Mouse (Mus musculus): ENCODE measurements around the gene Nfya.

The Nfya gene

DNA sequence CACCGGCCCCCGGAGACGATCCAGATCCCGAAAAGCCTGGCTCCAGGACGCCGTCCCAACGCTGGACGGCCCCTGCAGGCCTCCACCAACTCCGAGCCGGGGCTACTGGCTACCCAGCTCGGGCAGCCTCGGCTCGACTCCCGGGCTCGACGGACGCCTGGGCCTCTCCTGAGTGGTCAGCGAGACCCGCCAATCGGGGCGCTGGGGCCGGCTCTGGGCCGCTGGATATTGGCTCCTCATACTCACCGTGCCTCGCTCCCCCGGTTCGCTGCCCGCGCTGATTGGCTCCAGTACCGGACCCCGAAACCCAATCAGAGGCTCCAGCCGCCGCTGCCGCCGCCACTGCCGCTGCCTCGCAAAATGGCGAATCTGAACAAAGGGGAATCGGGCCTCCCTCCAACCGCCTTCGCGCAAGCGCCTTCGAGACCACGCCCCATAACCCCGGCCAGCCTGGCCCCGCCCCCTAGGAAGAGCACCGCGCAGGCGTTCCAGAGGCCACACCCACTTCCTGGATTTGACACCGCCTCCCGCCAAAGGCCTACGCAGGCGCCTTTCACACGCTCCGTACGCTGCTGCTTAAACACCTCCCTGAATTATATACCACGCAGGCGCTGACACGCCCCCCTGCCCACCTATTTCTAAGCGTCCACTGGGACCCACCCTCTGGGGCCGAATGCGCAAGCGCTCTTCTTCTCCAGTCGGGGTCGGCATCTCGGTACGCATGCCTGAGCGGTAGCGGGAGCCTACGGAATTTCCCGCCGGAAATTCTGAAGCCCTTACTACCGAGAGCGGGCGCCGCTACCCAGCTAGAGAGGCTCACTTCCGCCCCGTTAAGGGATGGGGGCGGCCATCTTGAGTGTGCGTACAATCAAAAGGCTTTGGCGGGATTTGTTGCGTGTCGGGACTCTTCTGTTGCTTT, at the start of gene Nfya, which contains the start of gene Oard1:
Nfya (minus strand) TSS at position 527 of the 919 bp plus-strand sequence.
Oard1 (plus strand) TSS at position 635 of the 919 bp plus-strand sequence.
- peak; percentile 100 for DNase-seq

DNA sequence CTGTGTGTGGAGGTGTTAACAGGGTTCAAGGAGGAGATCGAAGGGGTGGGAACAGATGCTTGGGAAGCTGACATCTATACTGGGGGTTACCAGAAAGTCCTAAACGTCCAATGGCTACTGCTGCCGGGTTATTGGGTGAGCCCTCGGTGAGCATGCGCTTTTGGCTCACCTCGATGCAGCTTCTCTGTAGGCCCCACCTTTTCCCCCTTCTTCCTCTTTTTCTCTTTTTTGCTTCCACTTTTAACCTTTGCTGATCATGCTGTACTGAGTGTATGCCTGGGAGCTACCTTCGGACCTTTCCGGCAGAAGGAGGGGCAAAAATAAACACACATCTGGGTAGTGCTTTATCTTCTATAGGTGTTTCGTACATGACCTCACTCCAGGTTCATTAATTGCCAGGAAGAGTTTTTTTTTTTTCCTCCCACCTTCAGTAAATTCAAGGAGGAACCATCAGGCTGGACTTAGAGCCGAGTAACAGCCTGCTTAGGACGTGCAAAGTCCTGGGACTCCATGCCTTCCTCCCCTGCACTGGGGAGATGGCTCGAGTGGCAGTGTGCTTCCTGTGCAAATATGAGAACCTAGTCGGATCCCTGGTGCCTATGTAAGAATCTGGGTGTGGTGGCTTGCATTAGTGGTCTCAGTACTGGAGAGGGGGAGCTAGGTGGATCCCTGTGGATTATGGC, 48.4 kb upstream of the Nfya start:
- DNase-seq = no peak

DNA sequence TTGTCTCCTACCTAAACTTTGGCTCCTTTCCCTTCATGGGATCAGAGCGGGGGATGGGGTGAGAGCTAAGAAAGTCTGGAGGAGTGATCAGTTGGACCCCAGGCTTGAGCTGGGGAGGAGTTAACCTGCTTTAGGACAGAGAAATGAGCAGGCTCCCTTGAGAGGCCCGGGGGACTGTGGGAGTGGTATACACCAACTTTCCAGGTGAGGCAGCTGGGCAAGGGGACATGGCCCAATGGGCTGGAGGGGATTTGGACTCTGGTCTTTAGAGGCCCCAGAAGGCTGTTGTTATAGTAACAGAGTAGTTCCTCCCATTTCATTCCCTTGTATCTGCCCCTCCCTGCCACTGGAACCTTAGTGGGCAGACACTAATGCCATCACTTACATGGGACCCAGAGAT, 46.2 kb upstream of the Nfya start:
- peak; percentile 42 to 66 for DNase-seq

DNA sequence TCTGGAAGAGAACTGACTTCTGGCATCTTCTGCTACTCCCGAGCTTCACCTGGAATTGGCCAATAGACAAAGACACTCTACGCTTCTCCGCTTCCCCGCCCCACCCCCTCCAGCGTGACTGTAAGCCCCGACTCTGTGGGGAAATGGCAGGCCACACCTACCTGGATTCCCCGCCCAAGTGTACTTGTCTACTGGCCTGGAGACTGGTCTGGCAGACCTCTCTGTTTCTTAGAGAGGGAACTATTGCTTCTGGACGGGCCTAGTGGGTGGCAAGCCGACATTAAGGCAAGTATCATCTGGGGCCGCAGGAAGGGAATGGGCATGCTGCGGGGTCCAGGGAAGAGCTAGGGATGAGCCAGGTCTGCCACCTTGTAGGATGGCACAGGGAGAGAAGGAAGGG, 45.0 kb upstream of the Nfya start, which contains the start of gene Unc5cl:
Unc5cl (plus strand) TSS at position 214 of the 400 bp plus-strand sequence.
- peak; percentile 31 to 61 for DNase-seq

DNA sequence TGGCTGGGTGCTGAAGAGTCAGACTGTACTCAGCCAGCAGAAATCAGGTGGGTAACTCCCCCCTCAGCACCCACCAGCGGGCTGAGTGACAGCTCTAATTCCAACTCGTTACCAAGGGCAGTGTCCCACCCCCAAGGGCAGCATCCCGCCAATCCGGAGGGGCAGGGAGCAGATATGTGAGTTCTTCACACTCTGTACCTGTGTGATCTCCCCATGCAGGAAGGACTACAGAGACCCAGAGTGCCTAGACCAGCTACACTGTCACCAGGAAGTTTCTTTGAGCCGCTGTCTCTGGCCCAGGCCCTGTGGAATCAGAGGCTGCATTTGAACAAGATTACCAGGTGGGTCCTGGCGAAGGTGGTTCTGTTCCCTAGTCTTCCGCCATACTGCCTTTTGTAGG, 44.5 kb upstream of the Nfya start:
- DNase-seq = no peak

DNA sequence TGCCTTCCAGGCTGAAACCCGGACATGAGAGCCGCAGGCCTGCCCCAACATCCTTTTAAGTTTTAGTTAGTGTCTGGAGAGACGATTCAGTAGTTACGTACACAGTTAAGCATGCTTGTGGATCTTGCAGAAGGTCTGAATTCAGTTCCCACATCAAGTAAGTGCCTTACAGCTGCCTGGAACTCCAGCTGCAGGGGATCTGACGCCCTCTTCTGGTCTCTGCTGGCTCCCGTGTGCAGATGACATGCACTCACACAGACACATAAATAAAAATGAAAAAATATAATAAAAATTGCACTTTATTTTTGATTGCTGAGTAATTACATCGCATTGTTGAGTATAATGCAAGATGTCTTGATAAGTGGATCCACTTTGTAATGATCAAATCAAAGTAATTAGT, 43.8 kb upstream of the Nfya start:
- DNase-seq = no peak

DNA sequence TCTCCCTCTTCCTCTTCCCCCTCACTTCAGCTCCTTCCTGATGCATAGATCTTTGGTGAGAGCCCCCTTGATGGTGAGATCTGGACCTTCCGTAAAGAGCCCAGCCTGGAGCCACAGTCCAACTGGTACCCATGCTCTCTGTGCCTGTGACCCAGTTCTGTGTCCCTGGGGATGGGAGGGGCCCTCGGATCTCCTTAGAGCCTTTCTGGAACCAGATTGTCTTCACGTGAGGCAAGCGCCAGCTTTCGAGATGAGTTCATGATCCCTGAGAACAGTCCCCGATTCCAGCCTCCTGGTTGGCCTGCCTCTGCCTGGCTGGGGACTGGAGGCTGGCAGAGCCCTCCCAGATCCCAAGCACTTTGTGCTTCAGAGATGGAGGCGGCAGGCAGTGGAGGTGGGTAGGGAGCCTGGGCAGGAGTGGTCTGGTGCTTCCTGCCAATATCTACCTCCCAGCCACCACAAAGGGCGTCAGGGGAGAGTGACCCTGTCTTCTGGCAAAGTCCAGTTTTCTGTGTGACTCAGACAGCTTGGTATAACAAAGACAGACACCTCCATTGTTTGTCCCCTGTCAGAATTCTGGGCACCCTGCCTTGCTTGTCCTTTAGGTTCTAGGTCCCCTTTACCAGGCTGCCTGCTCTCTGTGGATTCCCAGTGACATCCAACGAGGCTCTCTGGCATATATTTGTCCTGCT, 42.2 kb upstream of the Nfya start:
- DNase-seq = peak in 1 of 2 experiments; percentile 33

DNA sequence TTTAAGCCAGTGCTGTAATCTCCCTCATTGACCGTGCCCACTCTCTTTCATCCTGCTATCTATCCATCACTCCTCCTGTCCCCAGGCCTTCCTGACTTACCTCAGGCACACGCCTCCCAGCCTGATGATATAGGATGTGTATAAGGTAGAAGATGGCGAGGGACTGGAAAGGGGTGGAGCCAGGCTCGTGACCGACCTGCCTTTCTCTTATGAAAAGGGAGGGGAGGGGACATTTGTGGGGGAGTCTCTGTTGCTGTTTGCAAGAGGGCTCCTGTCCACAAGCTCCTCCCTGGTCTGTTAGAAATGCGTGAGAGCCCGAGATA, 41.6 kb upstream of the Nfya start, which contains the start of gene Tspo2:
Tspo2 (minus strand) TSS at position 170 of the 323 bp plus-strand sequence.
- no peak for DNase-seq

DNA sequence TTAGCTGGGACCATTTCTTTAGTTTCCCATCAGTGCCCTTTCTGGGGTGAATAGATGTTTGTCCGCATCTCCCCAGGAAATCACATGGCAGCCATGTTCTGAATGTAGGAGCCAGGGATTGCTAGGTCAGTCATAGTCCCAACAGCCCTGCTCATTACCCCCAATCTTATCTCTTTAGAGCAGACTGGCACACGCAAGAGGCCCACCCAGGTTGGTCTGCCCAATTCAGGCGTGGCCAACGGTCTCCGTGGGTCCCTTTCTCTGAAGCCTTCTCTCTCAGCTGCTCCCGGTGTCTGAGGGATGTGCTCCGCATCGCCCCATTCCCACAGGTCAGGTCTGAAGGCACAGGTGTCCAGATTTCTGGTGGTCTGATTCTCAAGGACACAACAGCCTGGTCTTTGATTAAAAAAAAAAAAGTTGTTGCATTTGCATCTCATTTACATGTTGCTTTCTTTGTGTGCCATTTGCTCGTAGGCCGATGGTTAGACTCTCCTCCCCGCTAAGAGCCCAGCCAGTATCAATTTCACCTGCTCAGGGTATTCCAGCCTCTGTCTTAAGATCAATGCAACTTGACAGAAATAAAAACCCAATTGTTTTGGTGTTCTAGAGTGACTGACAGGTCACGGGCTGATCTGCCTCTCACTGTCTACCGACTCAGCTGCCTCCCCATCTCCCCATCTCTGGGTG, 41.1 kb upstream of the Nfya start:
- DNase-seq = no peak

DNA sequence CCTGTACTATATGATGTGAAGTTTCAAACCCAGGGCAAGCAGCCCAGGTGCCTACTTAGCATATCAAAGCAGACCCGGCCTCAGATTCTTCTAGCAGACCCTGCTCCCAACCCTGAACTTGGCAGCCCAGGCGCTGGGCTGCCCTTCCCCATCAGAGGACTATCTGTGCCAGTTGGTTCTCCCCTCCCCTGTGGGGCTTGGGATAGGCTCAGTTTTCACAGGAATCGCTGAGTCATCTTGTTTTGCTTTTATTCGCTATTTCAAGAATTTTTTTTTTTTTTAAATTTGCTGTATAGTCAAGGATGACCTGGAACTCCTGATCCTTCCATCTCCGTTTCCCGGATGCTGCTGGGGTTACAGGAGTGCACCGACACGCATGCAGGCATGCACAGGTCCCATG, 38.0 kb upstream of the Nfya start:
- no peak for DNase-seq

DNA sequence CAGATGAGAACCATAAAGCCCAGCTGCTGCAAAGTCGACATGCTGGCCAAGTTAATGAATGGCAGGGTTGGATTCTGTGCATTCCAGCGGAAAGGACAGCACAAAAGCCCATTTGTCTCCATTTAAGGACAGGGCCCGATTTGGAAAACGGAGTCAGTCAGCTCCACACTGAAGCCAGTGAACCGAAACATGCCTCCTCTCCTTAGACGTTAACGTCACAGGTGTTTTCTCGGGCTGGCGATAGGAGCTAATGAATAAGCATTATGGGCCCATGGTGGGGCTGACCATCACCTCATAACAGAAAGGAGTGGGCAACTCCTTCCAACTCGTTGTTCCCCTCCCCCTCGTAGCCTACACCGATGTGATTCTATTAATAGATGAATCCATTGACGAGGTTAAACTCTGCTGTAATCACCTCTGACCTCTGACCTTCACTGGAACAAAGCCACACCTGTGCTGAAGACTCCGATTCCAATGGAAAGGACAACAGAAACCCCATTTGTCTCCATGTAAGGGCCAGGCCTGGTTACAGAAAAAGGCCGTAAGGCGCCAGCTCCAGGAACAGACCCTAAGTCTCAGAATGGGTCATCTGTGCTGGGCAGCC, 33.9 kb upstream of the Nfya start:
- DNase-seq = peak in 1 of 2 experiments; percentile 55

DNA sequence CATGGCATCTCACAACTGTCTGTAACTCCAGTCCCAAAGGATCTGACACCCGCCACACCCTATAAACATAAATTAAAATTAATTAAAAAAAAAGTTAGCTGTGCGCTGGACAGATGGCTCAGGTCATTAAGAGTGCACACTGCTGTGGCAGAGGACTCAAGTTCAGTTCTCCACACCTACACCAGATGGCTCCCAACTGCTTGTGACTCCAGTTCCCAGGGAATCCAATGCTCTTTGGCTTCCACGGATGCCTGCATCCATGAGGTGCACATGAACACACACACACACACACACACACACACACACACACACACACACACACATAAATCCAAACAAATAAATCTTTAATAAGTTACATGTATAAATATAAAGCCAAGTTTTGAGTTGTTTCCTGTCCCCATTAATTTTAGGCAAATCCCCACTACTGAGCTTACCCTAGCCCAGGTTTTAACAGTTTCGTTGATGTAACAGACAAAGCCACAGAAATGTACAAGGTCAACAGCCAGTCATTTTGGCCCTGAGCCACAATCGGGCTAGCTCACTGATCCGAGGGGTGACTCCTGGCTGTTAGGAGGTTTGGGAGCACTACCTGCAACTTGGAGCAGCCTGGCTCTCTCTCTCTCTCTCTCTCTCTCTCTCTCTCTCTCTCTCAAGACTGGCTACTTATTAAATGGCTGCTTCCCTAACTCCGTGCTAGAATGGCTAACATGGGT, 33.2 kb upstream of the Nfya start:
- DNase-seq = peak; percentile 44 to 63

DNA sequence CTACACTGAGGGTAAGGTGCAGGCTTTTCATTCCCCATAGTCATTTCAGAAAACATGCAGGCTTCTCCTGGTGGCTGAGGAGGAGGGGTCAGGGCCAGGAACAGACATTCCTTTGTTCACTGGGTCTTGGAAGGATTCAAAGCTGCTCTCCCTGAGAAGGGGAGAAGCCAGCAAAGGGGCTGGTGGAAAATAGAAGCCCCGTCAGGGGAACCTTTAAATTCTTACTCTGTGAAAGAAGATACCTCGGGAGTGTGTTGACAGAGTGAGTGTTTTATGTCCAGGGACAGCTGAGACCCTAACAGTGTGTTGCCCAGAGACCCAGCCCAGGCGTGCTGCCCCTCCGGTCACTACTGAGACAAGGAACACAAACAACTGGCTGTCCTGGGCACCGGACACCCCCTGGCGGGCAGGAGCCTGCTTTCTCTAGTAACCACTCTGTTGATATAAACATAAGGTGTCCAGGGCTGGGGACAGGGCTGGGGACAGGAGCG, 27.8 kb upstream of the Nfya start:
- peak; percentile 70 to 83 for DNase-seq

DNA sequence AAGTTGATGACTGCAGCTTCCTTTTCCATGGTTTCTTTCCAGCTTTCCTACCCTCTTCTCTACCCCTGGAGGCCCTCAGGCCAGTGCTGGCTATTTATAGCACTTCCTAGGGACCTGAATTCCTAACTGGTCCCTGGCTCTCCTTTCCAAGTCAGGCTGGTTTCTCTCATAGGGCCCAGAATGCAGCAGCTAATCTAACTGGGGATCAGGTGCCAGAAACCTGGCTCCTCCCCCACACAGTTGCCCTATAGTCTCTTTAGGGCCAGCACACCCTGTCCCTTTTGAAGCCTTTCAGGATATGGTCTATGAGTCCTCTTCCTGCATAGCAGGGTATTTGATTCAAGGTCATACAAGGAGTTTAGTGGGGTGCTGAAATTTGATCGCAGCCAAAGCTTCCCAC, 26.8 kb upstream of the Nfya start:
- DNase-seq = no peak

DNA sequence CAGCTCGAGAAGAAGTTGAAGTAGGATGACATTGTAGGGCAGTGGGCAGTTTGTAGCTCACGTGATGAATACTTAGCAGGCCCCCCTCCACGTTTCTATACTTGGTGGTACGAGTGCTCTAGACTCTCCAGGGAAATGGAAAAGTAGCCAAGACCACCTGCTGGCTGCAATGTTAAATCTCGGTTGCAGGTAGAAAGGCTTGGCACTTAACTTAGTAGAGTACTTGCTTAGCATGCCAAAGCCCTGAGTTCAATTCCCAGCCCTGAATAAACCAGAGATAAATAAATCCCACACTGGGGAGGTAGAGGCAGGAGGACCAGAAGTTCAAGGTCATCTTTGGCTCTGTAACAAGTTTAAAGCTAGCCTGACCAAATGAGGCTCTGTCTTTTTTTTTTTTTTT, 24.8 kb upstream of the Nfya start:
- DNase-seq = no peak

DNA sequence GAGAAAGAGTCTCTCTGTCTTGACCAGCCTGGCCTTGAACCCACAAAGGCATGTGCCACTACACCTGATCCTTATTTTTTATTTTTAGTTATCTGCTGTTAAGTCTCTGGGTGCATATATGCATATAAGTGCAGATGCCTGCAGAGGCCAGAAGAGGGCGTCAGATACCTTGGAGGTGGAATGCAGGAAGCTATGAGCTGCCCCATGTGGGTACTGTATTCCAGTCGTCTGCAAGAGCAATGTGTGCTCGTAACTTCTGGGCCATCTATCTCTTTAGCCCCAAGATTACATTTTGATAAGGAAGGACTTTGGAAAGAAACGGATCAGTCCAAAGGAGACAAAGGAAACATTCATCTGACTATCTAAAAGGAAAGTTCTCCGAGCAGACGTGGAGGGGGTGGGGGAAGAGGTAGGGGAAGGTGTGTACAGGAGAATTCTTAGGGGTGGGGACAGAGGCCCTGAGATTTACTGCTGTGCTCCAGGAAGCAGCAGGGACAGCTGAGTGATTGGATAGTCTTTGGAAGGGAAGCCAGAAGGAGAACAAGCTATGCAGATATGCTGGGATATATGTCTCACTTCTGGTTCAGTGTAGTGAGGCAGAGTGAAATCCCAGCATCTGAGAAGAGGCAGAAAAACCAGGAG, 24.1 kb upstream of the Nfya start:
- DNase-seq = no peak

DNA sequence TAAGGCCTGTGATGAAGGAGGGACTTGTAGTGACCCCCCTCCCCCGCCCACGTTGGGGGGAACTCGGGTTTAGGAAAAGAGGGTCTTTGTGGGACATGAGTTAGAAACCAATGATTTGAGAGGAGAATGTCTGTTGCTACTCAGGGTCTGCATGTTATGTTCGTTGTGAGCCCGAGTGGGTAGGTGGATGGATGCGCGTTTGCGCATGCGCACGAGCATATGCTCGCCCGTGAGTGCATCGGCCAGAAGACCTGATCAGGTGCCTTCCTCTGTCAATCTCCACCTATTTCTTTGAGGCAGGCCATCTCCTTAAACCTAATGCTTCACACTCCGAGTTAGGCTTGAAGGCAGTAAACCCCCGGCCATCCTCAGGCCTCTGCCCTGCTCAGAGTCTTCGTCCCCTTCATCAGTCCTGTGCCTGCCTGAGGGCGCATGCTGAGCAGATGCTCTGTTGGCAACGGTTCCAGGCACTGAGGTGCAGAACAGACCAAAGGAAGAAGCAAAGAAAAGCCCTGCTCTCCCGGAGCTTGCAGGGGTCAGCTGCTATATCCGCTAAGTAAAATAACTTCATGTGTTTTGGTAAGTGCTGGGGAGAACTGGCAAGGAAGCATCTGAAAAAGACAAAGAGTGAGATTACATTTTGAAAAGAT, 23.4 kb upstream of the Nfya start:
- no peak for DNase-seq

DNA sequence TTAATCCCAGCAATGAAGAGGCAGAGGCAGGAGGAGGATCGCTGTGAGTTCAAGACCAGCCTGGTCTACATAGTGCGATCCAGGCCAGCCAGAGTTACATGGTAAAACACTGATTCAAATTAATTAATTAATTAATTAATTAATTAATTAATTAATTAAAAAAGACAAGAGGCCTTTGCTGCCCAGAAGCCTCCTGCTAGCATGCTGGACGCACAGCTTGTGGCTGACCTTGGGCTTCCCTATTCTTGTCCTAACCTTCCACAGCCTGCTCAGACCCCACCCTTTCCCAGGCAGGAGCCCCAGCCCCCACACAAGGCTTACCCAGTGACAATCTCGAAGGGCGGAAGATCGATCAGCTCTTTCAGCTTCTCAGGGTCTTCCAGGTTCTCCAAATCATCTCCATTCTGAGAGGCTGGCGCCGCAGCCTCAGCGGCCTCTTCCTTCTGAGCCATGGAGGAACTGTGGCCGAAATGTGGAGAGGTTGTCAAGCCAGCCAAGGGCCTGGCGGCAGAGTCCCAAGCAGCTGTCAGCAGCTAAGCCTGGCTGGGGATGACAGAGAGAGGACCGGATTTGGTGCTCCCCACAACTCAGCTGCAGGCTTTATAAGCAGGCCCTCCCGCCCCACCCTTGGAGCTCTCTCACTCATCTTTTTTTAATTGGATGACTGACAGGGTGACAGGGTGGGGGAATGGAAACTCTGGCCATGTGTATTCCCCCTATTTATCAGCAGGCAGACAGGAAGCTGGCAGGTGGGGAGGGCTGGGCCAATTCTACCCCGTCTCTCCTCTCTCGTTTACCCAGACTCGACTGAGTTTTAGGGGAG, 22.7 kb upstream of the Nfya start, which contains the start of gene Apobec2:
Apobec2 (minus strand) TSS at position 773 of the 823 bp plus-strand sequence.
- no peak for DNase-seq

DNA sequence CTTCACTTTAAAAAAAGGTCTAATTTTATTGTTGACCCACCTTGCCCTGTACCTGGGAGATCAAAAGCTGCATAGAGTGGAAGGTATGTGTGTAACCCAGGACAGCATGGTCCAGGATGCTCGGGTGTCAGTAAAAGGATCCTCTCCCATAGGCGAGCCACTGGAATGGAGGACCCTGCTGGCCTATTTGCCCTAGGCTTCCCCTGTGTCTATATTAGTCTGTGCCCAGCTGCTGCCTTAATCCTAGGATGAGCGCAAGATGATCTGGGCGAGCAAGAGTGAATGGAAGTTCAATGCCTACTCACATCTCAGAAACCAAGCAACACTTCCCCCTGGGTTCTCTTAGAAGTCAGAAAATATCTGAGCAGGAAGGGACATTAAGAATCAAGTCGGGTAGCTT, 21.3 kb upstream of the Nfya start:
- no peak for DNase-seq
